Mouse (Mus musculus) small intestine, adult 2 months (tissue): ENCODE measurements at regions not wholly inside any gene's neighbourhood (a gene's known extent, or its start where the extent isn't known, plus 50 kb on each side); places are given as distances from the start of the nearest gene placed in this dataset.

Experiments used
- CTCF ChIP-seq: fragments of 200-500 bp; IDR thresholded peaks from 2 replicates; pipeline ENCODE4 v1.5.1; 2012; ENCODE audit warnings: low read depth, mild to moderate bottlenecking, control low read depth, inconsistent platforms, low read length, moderate library complexity, mixed read lengths; ENCODE audit not compliant: insufficient replicate concordance, insufficient read length; ENCODE audit errors: extremely low read depth
- POLR2A ChIP-seq: fragments of 200-500 bp; IDR thresholded peaks from 2 replicates; pipeline ENCODE4 v1.6.1; 2012; ENCODE audit warnings: low read depth, mild to moderate bottlenecking, control low read depth, inconsistent platforms, low read length, moderate library complexity

- TF ChIP-seq CTCF = no peak
- TF ChIP-seq POLR2A = no peak
Observed at GRCm38 (mm10) chr16:95778845-95779722, 77.2 kb downstream of the Ets2 start.
